In the genomic region with DNA sequence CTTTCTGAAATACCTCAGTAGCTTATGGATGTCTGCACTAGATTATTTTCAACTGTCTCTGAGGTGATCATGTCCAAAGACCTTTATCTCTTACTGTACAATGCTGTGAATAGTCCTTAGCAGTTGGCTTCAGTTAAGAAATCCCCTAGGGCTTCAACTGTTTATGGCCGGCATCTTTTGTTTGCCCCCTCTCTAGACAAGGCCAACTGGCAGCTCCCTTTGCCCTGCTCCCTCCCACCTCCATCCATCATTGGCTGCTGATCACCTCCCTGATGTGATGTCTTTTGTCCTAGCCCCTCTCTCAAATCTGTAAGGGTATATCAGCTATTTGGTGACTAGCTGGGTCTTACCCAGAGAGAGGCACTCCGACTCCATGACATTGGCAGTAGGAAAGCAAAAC, we compare ENCODE assay signal across 27 mouse cellular contexts.
DNase-seq lines count a peak whose midpoint lies in the region; ATAC-seq lines count a peak whose summit lies in the region.
"Had no signal": no experiment of that assay in that cellular context is flagged by ENCODE, and none has a peak within 500 bp of the region (broad histone marks: within the 10 kb centered on the region; RNA-seq: fewer than 3 reads in every experiment).

No protein-coding gene starts in this region.

- no peaks in the 10 kb centered on the region for H3K27me3 ChIP-seq in hindbrain, embryonic 10.5 days (ENCODE audit: insufficient read depth, poor library complexity, severe bottlenecking)
- no peaks in the 10 kb centered on the region for H3K27me3 ChIP-seq in hindbrain, embryonic 16.5 days (replicated peaks; ENCODE audit: control insufficient read depth, insufficient read depth, low read length)
- peaks cover 23% of the 10 kb centered on the region for H3K27me3 ChIP-seq in midbrain, embryonic 12.5 days
- H3K27me3 ChIP-seq in midbrain, embryonic 14.5 days (ENCODE audit: control insufficient read depth, insufficient read depth, low read length): no peaks in the 10 kb centered on the region
- H3K27me3 ChIP-seq: hindbrain, embryonic 15.5 days; intestine, embryonic 15.5 days; limb, embryonic 12.5 days; liver, embryonic 15.5 days had no signal

- H3K4me3 ChIP-seq in hindbrain, embryonic 10.5 days: no peak overlapping the region
- no peak overlapping the region for H3K4me3 ChIP-seq in hindbrain, embryonic 16.5 days (ENCODE audit: low read length)
- H3K4me3 ChIP-seq in midbrain, embryonic 12.5 days: no peak overlapping the region
- no peak overlapping the region for H3K4me3 ChIP-seq in midbrain, embryonic 14.5 days (replicated peaks; ENCODE audit: low read depth, low read length)
- H3K4me3 ChIP-seq: hindbrain, embryonic 15.5 days; intestine, embryonic 15.5 days; layer of hippocampus, adult 2 months; left cerebral cortex, adult 2 months; limb, embryonic 12.5 days; liver, embryonic 15.5 days; midbrain, embryonic 15.5 days; myocyte had no signal

- no peak overlapping the region for H3K9ac ChIP-seq in hindbrain, embryonic 16.5 days (ENCODE audit: low read depth, low read length)
- H3K9ac ChIP-seq in midbrain, embryonic 12.5 days (replicated peaks): no peak overlapping the region
- no peak overlapping the region for H3K9ac ChIP-seq in midbrain, embryonic 14.5 days (replicated peaks; ENCODE audit: low read length)
- H3K9ac ChIP-seq: hindbrain, embryonic 15.5 days; intestine, embryonic 15.5 days; limb, embryonic 12.5 days; liver, embryonic 15.5 days; lung, embryonic 14.5 days; midbrain, embryonic 15.5 days had no signal

- H3K4me1 ChIP-seq in hindbrain, embryonic 10.5 days (replicated peaks): peaks cover 21% of the 10 kb centered on the region
- no peaks in the 10 kb centered on the region for H3K4me1 ChIP-seq in hindbrain, embryonic 16.5 days (ENCODE audit: control insufficient read depth, insufficient read depth, low read depth, low read length)
- H3K4me1 ChIP-seq in midbrain, embryonic 12.5 days: 0 out of 2 replicates have a peak, but pooled peaks cover 7% of the 10 kb centered on the region
- H3K4me1 ChIP-seq in midbrain, embryonic 14.5 days (ENCODE audit: control insufficient read depth, insufficient read depth, low read length): no peaks in the 10 kb centered on the region
- H3K4me1 ChIP-seq: hindbrain, embryonic 15.5 days; intestine, embryonic 15.5 days; liver, embryonic 15.5 days had no signal

- DNase-seq in hindbrain, embryonic 10.5 days (ENCODE audit: low spot score): peak; percentile 22
- DNase-seq in midbrain, embryonic 14.5 days: no peak
- DNase-seq in embryo, embryonic 11 days: peak; percentile 21
- peak; percentile 27 for DNase-seq in retina, postnatal 1 day
- DNase-seq in spleen, adult 18-20 months: no peak
- DNase-seq: adrenal gland, postnatal 10 days; cerebellum, adult 11 months; cerebellum, adult 9-10 months; heart, postnatal 14 days; kidney, adult 2 months; kidney, postnatal 36 days; lung, embryonic 14.5 days; lung, postnatal 14 days; right cerebral cortex, postnatal 4 days; thymus, postnatal 4 days had no signal

- no peak overlapping the region for H3K4me2 ChIP-seq in hindbrain, embryonic 16.5 days (ENCODE audit: low read length)
- H3K4me2 ChIP-seq in midbrain, embryonic 12.5 days (replicated peaks): no peak overlapping the region
- H3K4me2 ChIP-seq in midbrain, embryonic 14.5 days (ENCODE audit: low read length): no peak overlapping the region
- H3K4me2 ChIP-seq: hindbrain, embryonic 15.5 days; intestine, embryonic 15.5 days; limb, embryonic 12.5 days; liver, embryonic 15.5 days; lung, embryonic 14.5 days; midbrain, embryonic 15.5 days had no signal

- no peaks in the 10 kb centered on the region for H3K36me3 ChIP-seq in hindbrain, embryonic 10.5 days
- no peaks in the 10 kb centered on the region for H3K36me3 ChIP-seq in hindbrain, embryonic 16.5 days (ENCODE audit: control insufficient read depth, insufficient read depth, low read length)
- no peaks in the 10 kb centered on the region for H3K36me3 ChIP-seq in midbrain, embryonic 12.5 days
- H3K36me3 ChIP-seq in midbrain, embryonic 14.5 days (ENCODE audit: control insufficient read depth, insufficient read depth, low read length): no peaks in the 10 kb centered on the region
- H3K36me3 ChIP-seq: G1E; hindbrain, embryonic 15.5 days; intestine, embryonic 15.5 days; limb, embryonic 12.5 days; liver, embryonic 15.5 days; midbrain, embryonic 15.5 days had no signal

- no peak for ATAC-seq in hindbrain, embryonic 16.5 days
- peak; percentile 20; the same call in 1 of the 2 replicates for ATAC-seq in midbrain, embryonic 12.5 days (ENCODE audit: low FRiP score, low read depth)
- no peak for ATAC-seq in midbrain, embryonic 14.5 days (ENCODE audit: low FRiP score, low TSS enrichment)
- ATAC-seq: forebrain, embryonic 14.5 days; intestine, embryonic 15.5 days; midbrain, embryonic 15.5 days had no signal

- WGBS in hindbrain, embryonic 10.5 days: 42% methylated on average over 2 of the region's 2 CpGs
- WGBS in hindbrain, embryonic 16.5 days: 30% methylated on average over 2 of the region's 2 CpGs
- 21% methylated on average over 2 of the region's 2 CpGs for WGBS in midbrain, embryonic 12.5 days
- 15% methylated on average over 2 of the region's 2 CpGs for WGBS in midbrain, embryonic 14.5 days

- H3K9me3 ChIP-seq in hindbrain, embryonic 10.5 days: no peaks in the 10 kb centered on the region
- H3K9me3 ChIP-seq in hindbrain, embryonic 16.5 days (ENCODE audit: control insufficient read depth, low read length): no peaks in the 10 kb centered on the region
- H3K9me3 ChIP-seq in midbrain, embryonic 12.5 days: no peaks in the 10 kb centered on the region
- no peaks in the 10 kb centered on the region for H3K9me3 ChIP-seq in midbrain, embryonic 14.5 days (ENCODE audit: control insufficient read depth, low read length)
- H3K9me3 ChIP-seq: hindbrain, embryonic 15.5 days; intestine, embryonic 15.5 days; limb, embryonic 12.5 days; liver, embryonic 15.5 days; midbrain, embryonic 15.5 days had no signal

- H3K27ac ChIP-seq in hindbrain, embryonic 10.5 days: no peak overlapping the region
- H3K27ac ChIP-seq in hindbrain, embryonic 16.5 days (ENCODE audit: low read depth, low read length): no peak overlapping the region
- H3K27ac ChIP-seq in midbrain, embryonic 12.5 days (replicated peaks): no peak overlapping the region
- H3K27ac ChIP-seq in midbrain, embryonic 14.5 days (replicated peaks; ENCODE audit: low read depth, low read length): no peak overlapping the region
- H3K27ac ChIP-seq: hindbrain, embryonic 15.5 days; intestine, embryonic 15.5 days; layer of hippocampus, adult 2 months; left cerebral cortex, adult 2 months; limb, embryonic 12.5 days; liver, embryonic 15.5 days; midbrain, embryonic 15.5 days had no signal

Comparison
In these comparisons a context has a peak if more than half of its experiments do, and no peak if none do; other contexts are left out.
1. DNase-seq: peak in hindbrain, embryonic 10.5 days (single experiment), embryo, embryonic 11 days (single experiment) and retina, postnatal 1 day (single experiment); none in midbrain, embryonic 14.5 days (single experiment) and spleen, adult 18-20 months (0 of 2).